Mouse (Mus musculus) CH12.LX (cell line): Measurements from ENCODE around the gene 1700022I11Rik. TPM values are rescaled to one million over a fixed set of nuclear protein-coding genes. Genes with fewer than 3 reads are reported as not detected.

Source experiments
- DNase-seq: peaks from one replicate; pipeline ENCODE4 v3.0.0-alpha.2; 2013; ENCODE audit errors: extremely low read depth
- H3K27ac ChIP-seq: 2 replicates; pipeline ENCODE4 v1.5.1; 2012; ENCODE audit warnings: low read depth, mild to moderate bottlenecking, control low read depth, moderate library complexity; ENCODE audit not compliant: insufficient read depth
- H3K27me3 ChIP-seq: replicated peaks from 2 replicates; pipeline ENCODE3; 2012; ENCODE audit warnings: inconsistent platforms
- H3K36me3 ChIP-seq, 2 experiments: replicated peaks in 1 of 2; 2 replicates each; pipeline versions ENCODE3 to v1.6.1; 2012; ENCODE audit warnings: inconsistent platforms in 1 of 2, low read length in 1 of 2, mild to moderate bottlenecking in 1 of 2, mixed read lengths in 1 of 2, moderate library complexity in 1 of 2; ENCODE audit not compliant: control insufficient read depth in 1 of 2, insufficient read depth in 1 of 2
- H3K4me1 ChIP-seq, 2 experiments: 2 replicates each; pipeline ENCODE4 v1.6.1; 2012; ENCODE audit warnings: inconsistent platforms in 1 of 2, moderate library complexity in 1 of 2; ENCODE audit not compliant: insufficient read depth in 2 of 2, control insufficient read depth in 1 of 2
- H3K4me2 ChIP-seq: 2 replicates; pipeline ENCODE4 v1.6.1; 2012; ENCODE audit warnings: low read depth, mild to moderate bottlenecking, control low read depth; ENCODE audit not compliant: poor library complexity, insufficient read depth, severe bottlenecking
- H3K4me3 ChIP-seq, 3 experiments: fragments of 150-350 bp in 1 of 3; sonication (generic) in 1 of 3; replicated peaks in 1 of 3; 2 replicates each; pipeline versions ENCODE3 to v1.5.1; 2011 to 2012; ENCODE audit warnings: low read depth in 2 of 3, low read length in 2 of 3, mild to moderate bottlenecking in 2 of 3, moderate library complexity in 2 of 3, control low read depth in 1 of 3, improper control_type of control experiment in 1 of 3, inconsistent platforms in 1 of 3, mixed read lengths in 1 of 3; ENCODE audit not compliant: poor library complexity in 1 of 3
- H3K79me2 ChIP-seq: replicated peaks from 2 replicates; pipeline ENCODE4 v1.6.1; 2012; ENCODE audit warnings: mild to moderate bottlenecking, moderate library complexity; ENCODE audit not compliant: control insufficient read depth, poor library complexity, insufficient read depth, severe bottlenecking; ENCODE audit errors: extremely low read depth
- H3K9ac ChIP-seq: 2 replicates; pipeline ENCODE4 v1.6.1; 2012; ENCODE audit warnings: low read depth, mild to moderate bottlenecking, control low read depth, moderate library complexity; ENCODE audit not compliant: insufficient read depth
- H3K9me3 ChIP-seq: replicated peaks from 2 replicates; pipeline ENCODE3; 2012; ENCODE audit warnings: low read length, inconsistent platforms, mixed read lengths
- BHLHE40 ChIP-seq: IDR thresholded peaks from 2 replicates; pipeline ENCODE4 v1.6.1; 2011; ENCODE audit warnings: mild to moderate bottlenecking, low read depth, low read length, improper control_type of control experiment
- CHD2 ChIP-seq: IDR thresholded peaks from 2 replicates; pipeline ENCODE4 v1.6.1; 2011; ENCODE audit warnings: low read length, improper control_type of control experiment
- CTCF ChIP-seq, 2 experiments: IDR thresholded peaks in 1 of 2; conservative IDR thresholded peaks in 1 of 2; 2 replicates each; pipeline ENCODE4 v1.5.1; 2011 to 2012; ENCODE audit warnings: low read depth in 2 of 2, low read length in 2 of 2, improper control_type of control experiment in 1 of 2, inconsistent platforms in 1 of 2, mild to moderate bottlenecking in 1 of 2, moderate library complexity in 1 of 2
- E2F4 ChIP-seq: IDR thresholded peaks from 2 replicates; pipeline ENCODE4 v1.6.1; 2011; ENCODE audit warnings: low read depth, low read length, improper control_type of control experiment; ENCODE audit not compliant: insufficient replicate concordance
- EP300 ChIP-seq: IDR thresholded peaks from 2 replicates; pipeline ENCODE4 v1.6.1; 2011; ENCODE audit warnings: low read length, improper control_type of control experiment
- GABPA ChIP-seq: IDR thresholded peaks from 2 replicates; pipeline ENCODE4 v1.6.1; 2012; ENCODE audit warnings: low read depth, low read length, improper control_type of control experiment, inconsistent platforms; ENCODE audit not compliant: insufficient replicate concordance
- JUND ChIP-seq: conservative IDR thresholded peaks from 2 replicates; pipeline ENCODE4 v1.6.1; 2011; ENCODE audit warnings: low read depth, low read length, improper control_type of control experiment
- PAX5 ChIP-seq: IDR thresholded peaks from 2 replicates; pipeline ENCODE4 v1.6.1; 2012; ENCODE audit warnings: low read length, inconsistent platforms, mixed read lengths
- TBP ChIP-seq: conservative IDR thresholded peaks from 2 replicates; pipeline ENCODE4 v1.6.1; 2011; ENCODE audit warnings: low read depth, low read length, improper control_type of control experiment
- ZKSCAN1 ChIP-seq: IDR thresholded peaks from 2 replicates; pipeline ENCODE4 v1.6.1; 2012; ENCODE audit warnings: low read depth, inconsistent platforms, low read length, improper control_type of control experiment, borderline replicate concordance
- ZNF384 ChIP-seq: IDR thresholded peaks from 2 replicates; pipeline ENCODE4 v1.6.1; 2012; ENCODE audit warnings: low read depth, low read length, improper control_type of control experiment, inconsistent platforms
- dilution Hi-C: fragments of 300-500 bp; cut with MboI; formaldehyde crosslinking; loops from 2 replicates; pipeline ENCODE4 v1.14.3; 2020; ENCODE audit warnings: low sequenced_read_pairs; ENCODE audit not compliant: extremely low pct_unique_long_range_greater_than_20kb, extremely low pct_ligation_motif_present
- in situ Hi-C: fragments of 300-500 bp; cut with MboI; formaldehyde crosslinking; loops from 3 replicates; pipeline ENCODE4 v1.14.3; 2019; ENCODE audit warnings: low sequenced_read_pairs, low pct_ligation_motif_present, low pct_unique_long_range_greater_than_20kb, mixed read lengths
- polyA plus RNA-seq: library from polyadenylated mRNA; unstranded; fragments of >175 nt; gene quantifications from 2 replicates; pipeline ENCODE4 v1.2.1, GENCODE M21; 2012; ENCODE audit warnings: low read depth; ENCODE audit not compliant: insufficient read length
- total RNA-seq, 2 experiments: library from RNA; depleted of rRNA; stranded (reverse); fragments of 300-350 nt in 1 of 2; fragments of >200 nt in 1 of 2; gene quantifications; 2 replicates each; pipeline ENCODE4 v1.2.3; 2012 to 2014

The 1700022I11Rik gene
- total and polyA plus RNA-seq, 3 experiments, result 0.24 to 0.55 TPM; not detected in 1

GRCm38 (mm10) chr4:43032501-43032900, 63.1 kb downstream of the 1700022I11Rik start:
- Histone ChIP-seq H3K4me1 (peaks cover 5 to 35% of the 10 kb centered on the region in 2 experiments; a peak in 3 of 4 replicates), H3K9ac (no peak overlapping the region), H3K27me3 (no peaks in the 10 kb centered on the region), H3K27ac (no peak overlapping the region), H3K36me3 (peaks cover 17 to 71% of the 10 kb centered on the region in 2 experiments), H3K4me3 (no peak overlapping the region), H3K4me2 (no peak overlapping the region), H3K79me2 (peaks cover 11% of the 10 kb centered on the region), H3K9me3 (no peaks in the 10 kb centered on the region)
- TF ChIP-seq ZNF384, result no peak
- no peak for TF ChIP-seq CTCF (conservative IDR thresholded peaks at IDR 0.05 in 1 of 2, IDR thresholded peaks at IDR 0.05 in 1 of 2; ENCODE audit: low read depth in 2 of 2, low read length in 2 of 2)
- TF ChIP-seq BHLHE40, result no peak
- no peak for TF ChIP-seq TBP
- no peak for TF ChIP-seq CHD2
- TF ChIP-seq GABPA, result no peak
- TF ChIP-seq PAX5, result no peak
- TF ChIP-seq EP300, result no peak
- no peak for TF ChIP-seq ZKSCAN1
- no peak for TF ChIP-seq JUND
- TF ChIP-seq E2F4, result no peak
- dilution Hi-C loops (no loop called here), in situ Hi-C loops (no loop called here)
- no peak for DNase-seq

Other genes with a start within 250 kb of the 1700022I11Rik start
- gene 4930578G10Rik, start 234.1 kb upstream of the 1700022I11Rik start, total RNA-seq (2012; rRNA removed), result not detected in 2 replicates
- not detected in 2 replicates for gene 4930578G10Rik, start 234.1 kb upstream of the 1700022I11Rik start, total RNA-seq (2014; rRNA removed)
- gene 4930578G10Rik, start 234.1 kb upstream of the 1700022I11Rik start, polyA plus RNA-seq, result not detected in 2 replicates
- not detected in 2 replicates for gene Ccl19, start 213.0 kb upstream of the 1700022I11Rik start, total RNA-seq (2012; rRNA removed)
- gene Ccl19, start 213.0 kb upstream of the 1700022I11Rik start, total RNA-seq (2014; rRNA removed), result not detected in 2 replicates
- gene Ccl19, start 213.0 kb upstream of the 1700022I11Rik start, polyA plus RNA-seq, result not detected in 2 replicates
- gene Ccl21a, start 195.6 kb upstream of the 1700022I11Rik start, total RNA-seq (2012; rRNA removed), result not detected in 2 replicates
- not detected in 2 replicates for gene Ccl21a, start 195.6 kb upstream of the 1700022I11Rik start, total RNA-seq (2014; rRNA removed)
- not detected in 2 replicates for gene Ccl21a, start 195.6 kb upstream of the 1700022I11Rik start, polyA plus RNA-seq
- gene Fam205a1, start 115.7 kb upstream of the 1700022I11Rik start, total RNA-seq (2012; rRNA removed), result not detected in 2 replicates
- gene Fam205a1, start 115.7 kb upstream of the 1700022I11Rik start, total RNA-seq (2014; rRNA removed), result not detected in 2 replicates
- not detected in 2 replicates for gene Fam205a1, start 115.7 kb upstream of the 1700022I11Rik start, polyA plus RNA-seq
- gene Gm12394, start 112.8 kb upstream of the 1700022I11Rik start, total RNA-seq (2012; rRNA removed), result not detected in 2 replicates
- gene Gm12394, start 112.8 kb upstream of the 1700022I11Rik start, total RNA-seq (2014; rRNA removed), result not detected in 2 replicates
- not detected in 2 replicates for gene Gm12394, start 112.8 kb upstream of the 1700022I11Rik start, polyA plus RNA-seq
- not detected in 2 replicates for gene Fam205c, start 95.4 kb upstream of the 1700022I11Rik start, total RNA-seq (2012; rRNA removed)
- not detected in 2 replicates for gene Fam205c, start 95.4 kb upstream of the 1700022I11Rik start, total RNA-seq (2014; rRNA removed)
- not detected in 2 replicates for gene Fam205c, start 95.4 kb upstream of the 1700022I11Rik start, polyA plus RNA-seq
- not detected in 2 replicates for gene Phf24, start 52.9 kb upstream of the 1700022I11Rik start, total RNA-seq (2012; rRNA removed)
- gene Phf24, start 52.9 kb upstream of the 1700022I11Rik start, total RNA-seq (2014; rRNA removed), result not detected in 2 replicates
- gene Phf24, start 52.9 kb upstream of the 1700022I11Rik start, polyA plus RNA-seq, result not detected in 2 replicates
- gene Dnajb5, start 19.8 kb upstream of the 1700022I11Rik start, total RNA-seq (2012; rRNA removed), result 2.7 and 3.2 TPM in 2 replicates
- gene Dnajb5, start 19.8 kb upstream of the 1700022I11Rik start, total RNA-seq (2014; rRNA removed), result 1.9 and 2.2 TPM in 2 replicates
- 3.9 and 4.2 TPM in 2 replicates for gene Dnajb5, start 19.8 kb upstream of the 1700022I11Rik start, polyA plus RNA-seq
- gene Vcp, start 30.9 kb downstream of the 1700022I11Rik start, total RNA-seq (2012; rRNA removed), result 237 and 301 TPM in 2 replicates
- 200 and 203 TPM in 2 replicates for gene Vcp, start 30.9 kb downstream of the 1700022I11Rik start, total RNA-seq (2014; rRNA removed)
- 462 and 463 TPM in 2 replicates for gene Vcp, start 30.9 kb downstream of the 1700022I11Rik start, polyA plus RNA-seq
- 13.2 and 14.8 TPM in 2 replicates for gene Fancg, start 40.9 kb downstream of the 1700022I11Rik start, total RNA-seq (2012; rRNA removed)
- 12.3 and 13.7 TPM in 2 replicates for gene Fancg, start 40.9 kb downstream of the 1700022I11Rik start, total RNA-seq (2014; rRNA removed)
- gene Fancg, start 40.9 kb downstream of the 1700022I11Rik start, polyA plus RNA-seq, result 15.1 and 18.7 TPM in 2 replicates
- gene Pigo, start 56.2 kb downstream of the 1700022I11Rik start, total RNA-seq (2012; rRNA removed), result 18.7 and 19.1 TPM in 2 replicates
- 8.0 and 8.7 TPM in 2 replicates for gene Pigo, start 56.2 kb downstream of the 1700022I11Rik start, total RNA-seq (2014; rRNA removed)
- gene Pigo, start 56.2 kb downstream of the 1700022I11Rik start, polyA plus RNA-seq, result 19.4 and 21.9 TPM in 2 replicates
- 293 and 320 TPM in 2 replicates for gene Stoml2, start 62.1 kb downstream of the 1700022I11Rik start, total RNA-seq (2012; rRNA removed)
- 296 and 338 TPM in 2 replicates for gene Stoml2, start 62.1 kb downstream of the 1700022I11Rik start, total RNA-seq (2014; rRNA removed)
- gene Stoml2, start 62.1 kb downstream of the 1700022I11Rik start, polyA plus RNA-seq, result 330 and 338 TPM in 2 replicates
- 2.7 and 3.3 TPM in 2 replicates for gene Fam214b, start 76.6 kb downstream of the 1700022I11Rik start, total RNA-seq (2012; rRNA removed)
- gene Fam214b, start 76.6 kb downstream of the 1700022I11Rik start, total RNA-seq (2014; rRNA removed), result 1.7 TPM in 2 replicates
- 4.7 and 5.3 TPM in 2 replicates for gene Fam214b, start 76.6 kb downstream of the 1700022I11Rik start, polyA plus RNA-seq
- 0.04 and 0.08 TPM in 2 replicates for gene Unc13b, start 89.3 kb downstream of the 1700022I11Rik start, total RNA-seq (2012; rRNA removed)
- 0.04 and 0.23 TPM in 2 replicates for gene Unc13b, start 89.3 kb downstream of the 1700022I11Rik start, total RNA-seq (2014; rRNA removed)
- gene Unc13b, start 89.3 kb downstream of the 1700022I11Rik start, polyA plus RNA-seq, result 0.19 TPM in 2 replicates